Mouse (Mus musculus) kidney, adult 2 months (tissue): ENCODE data around the gene Ppp1r12b. TPM values are rescaled to one million over a fixed set of nuclear protein-coding genes. Genes with fewer than 3 reads are reported as not detected.

Experiments
- DNase-seq: peaks from one replicate; pipeline ENCODE4 v3.0.0; 2021
- H3K27ac ChIP-seq: fragments of 200-500 bp; 2 replicates; pipeline ENCODE4 v1.5.1; 2012; ENCODE audit warnings: low read depth, low read length, control low read depth, inconsistent platforms; ENCODE audit not compliant: insufficient read depth
- H3K27me3 ChIP-seq: fragments of 200-500 bp; replicated peaks from 2 replicates; pipeline ENCODE4 v1.6.1; 2012; ENCODE audit warnings: mild to moderate bottlenecking, moderate library complexity, low read length, inconsistent platforms; ENCODE audit not compliant: control insufficient read depth, insufficient read depth
- H3K36me3 ChIP-seq: fragments of 200-500 bp; 2 replicates; pipeline ENCODE4 v1.6.1; 2012; ENCODE audit warnings: mild to moderate bottlenecking, moderate library complexity, low read length, inconsistent platforms; ENCODE audit not compliant: control insufficient read depth, insufficient read depth
- H3K4me1 ChIP-seq: fragments of 200-500 bp; 2 replicates; pipeline ENCODE4 v1.6.1; 2011; ENCODE audit warnings: low read length; ENCODE audit not compliant: control insufficient read depth, insufficient read depth
- H3K4me3 ChIP-seq: fragments of 200-500 bp; 2 replicates; pipeline ENCODE4 v1.5.1; 2011; ENCODE audit warnings: mild to moderate bottlenecking, low read depth, low read length, control low read depth; ENCODE audit not compliant: insufficient read depth
- CTCF ChIP-seq: fragments of 200-500 bp; conservative IDR thresholded peaks from 2 replicates; pipeline ENCODE4 v1.5.1; 2011; ENCODE audit warnings: low read depth, mild to moderate bottlenecking, control low read depth, low read length, moderate library complexity, mixed read lengths; ENCODE audit not compliant: insufficient read depth, insufficient read length
- POLR2A ChIP-seq: fragments of 200-500 bp; IDR thresholded peaks from one replicate; pipeline ENCODE4 v1.6.1; 2011; ENCODE audit warnings: low read depth, low read length, control low read depth
- WGBS: fragments of 180-500 bp; shearing (Covaris S2); methylation state at CpG from one replicate; pipeline ENCODE4 v1.1.7; 2018; 5-methylcytosine and 5-hydroxymethylcytosine counted together
- polyA plus RNA-seq: library from polyadenylated mRNA; depleted of rRNA; stranded (reverse); fragments of >200 nt; gene quantifications from 2 replicates; pipeline ENCODE4 v1.2.3, GENCODE M21; 2012

Gene Ppp1r12b
- polyA plus RNA-seq, 1 experiment: 5.6 TPM

DNA sequence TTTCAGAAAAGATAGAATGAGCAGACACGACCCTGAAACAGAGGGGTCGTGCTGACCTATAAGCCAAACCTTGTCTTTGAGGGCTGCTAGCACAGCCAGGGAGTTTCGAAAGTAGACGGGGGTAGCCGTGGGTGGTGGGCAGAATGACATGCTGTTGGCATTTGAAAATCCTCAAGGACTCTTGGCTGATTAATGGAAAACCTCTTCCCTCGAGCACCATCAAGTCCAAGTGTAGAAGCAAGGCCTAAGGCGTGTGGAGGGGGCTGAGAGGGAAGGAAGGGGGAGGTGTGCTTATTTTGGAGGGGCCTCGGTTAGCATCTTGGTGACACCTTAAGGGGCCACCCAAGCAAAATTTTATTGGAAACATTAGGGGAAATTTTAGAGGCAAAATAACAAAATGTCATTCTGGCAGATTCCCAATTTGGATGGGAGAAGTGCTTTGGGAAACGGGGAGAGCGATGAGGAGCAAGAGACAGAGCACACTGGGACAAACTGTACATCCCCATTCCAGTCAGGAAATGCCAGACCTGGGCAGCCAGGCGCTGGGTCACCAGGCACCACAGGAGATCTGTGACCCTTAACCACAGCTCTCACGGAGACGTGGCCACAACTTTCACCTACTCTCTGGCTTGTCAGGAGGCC is 200.1 kb downstream of the Ppp1r12b start:
- H3K27ac ChIP-seq: no peak overlapping the region
- H3K36me3 ChIP-seq: no peaks in the 10 kb centered on the region
- DNase-seq: no peak

DNA sequence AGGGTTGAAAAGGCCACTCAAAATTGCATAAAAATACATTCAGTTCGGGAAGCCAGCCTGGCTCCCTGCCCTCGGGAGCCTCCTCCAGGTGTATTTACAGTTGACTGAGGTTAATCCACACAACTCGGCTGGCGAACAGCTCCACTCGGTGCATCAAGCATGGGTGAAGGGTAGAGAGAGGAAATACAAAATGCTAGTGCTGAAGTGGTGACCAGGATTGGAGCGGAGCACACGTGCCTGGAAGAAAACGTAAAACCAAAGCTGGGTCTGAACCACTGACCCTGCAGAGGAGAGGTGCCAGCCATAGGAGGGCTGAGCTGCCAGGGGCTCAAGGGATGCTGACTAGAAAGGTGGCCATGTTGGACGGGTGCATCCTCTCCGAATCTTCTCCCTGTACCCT is 200.9 kb downstream of the Ppp1r12b start:
- no peak overlapping the region for H3K4me3 ChIP-seq
- whole genome bisulfite sequencing: 69% methylated on average over 10 of the region's 10 CpGs
- DNase-seq: no peak
- TF ChIP-seq POLR2A: no peak
- TF ChIP-seq CTCF: no peak
- no peak overlapping the region for H3K27ac ChIP-seq
- H3K4me1 ChIP-seq: no peaks in the 10 kb centered on the region
- H3K36me3 ChIP-seq: no peaks in the 10 kb centered on the region
- H3K27me3 ChIP-seq: no peaks in the 10 kb centered on the region

More for the DNA sequence above, 200.1 kb downstream of the Ppp1r12b start:
- no peak overlapping the region for H3K4me3 ChIP-seq
- H3K27me3 ChIP-seq: no peaks in the 10 kb centered on the region
- no peaks in the 10 kb centered on the region for H3K4me1 ChIP-seq
- WGBS: 62% methylated on average over 13 of the region's 13 CpGs
- TF ChIP-seq POLR2A (no peak), CTCF (no peak)

DNA sequence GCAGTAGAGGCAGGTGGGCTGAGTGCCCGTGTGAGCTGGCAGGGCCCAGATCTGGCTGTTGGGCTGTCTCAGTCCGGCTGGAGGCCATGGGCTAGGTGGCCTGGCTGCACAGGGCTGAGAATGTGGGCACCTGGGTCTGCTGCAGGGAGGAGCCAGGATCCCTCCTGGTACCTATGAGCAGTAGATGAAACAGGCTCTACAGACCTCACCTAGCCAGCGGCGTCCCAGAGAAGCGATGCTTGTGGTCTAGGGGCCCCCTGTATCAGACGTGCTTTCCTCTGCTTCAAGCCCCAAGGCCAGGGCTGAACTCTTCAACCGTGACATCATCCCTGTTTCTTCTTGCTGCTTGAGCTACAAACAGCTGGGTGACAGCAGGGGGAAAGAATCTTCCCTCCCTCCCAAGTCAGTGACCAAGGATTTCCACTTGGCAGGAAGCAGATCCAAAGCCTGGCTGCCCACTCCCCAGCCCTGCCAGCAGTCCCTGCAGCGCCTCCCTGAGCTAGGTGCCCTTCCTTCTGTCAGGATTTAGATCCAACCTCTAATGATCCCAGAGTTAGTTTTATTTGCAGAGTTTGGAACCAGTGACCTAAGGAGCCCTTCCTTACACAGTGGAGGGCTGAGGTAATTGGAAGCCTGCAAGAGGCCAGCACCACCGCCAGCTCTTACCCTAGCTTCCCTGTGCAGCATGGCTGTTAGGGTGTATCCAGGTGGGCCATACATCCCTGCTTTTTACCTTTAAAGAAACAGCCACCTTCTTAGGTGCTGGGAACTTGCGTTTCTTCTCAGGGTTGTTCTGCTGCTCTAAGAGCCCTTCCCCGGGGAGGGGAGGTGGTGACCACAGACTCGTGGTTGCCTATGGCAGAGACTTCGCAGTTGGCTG is 201.8 kb downstream of the Ppp1r12b start:
- WGBS: 55% methylated on average over 13 of the region's 13 CpGs
- H3K4me1 ChIP-seq: no peaks in the 10 kb centered on the region
- peak; percentile 19 for DNase-seq
- no peaks in the 10 kb centered on the region for H3K36me3 ChIP-seq
- no peak overlapping the region for H3K4me3 ChIP-seq
- no peak overlapping the region for H3K27ac ChIP-seq
- TF ChIP-seq POLR2A (no peak), CTCF (no peak)
- no peaks in the 10 kb centered on the region for H3K27me3 ChIP-seq

DNA sequence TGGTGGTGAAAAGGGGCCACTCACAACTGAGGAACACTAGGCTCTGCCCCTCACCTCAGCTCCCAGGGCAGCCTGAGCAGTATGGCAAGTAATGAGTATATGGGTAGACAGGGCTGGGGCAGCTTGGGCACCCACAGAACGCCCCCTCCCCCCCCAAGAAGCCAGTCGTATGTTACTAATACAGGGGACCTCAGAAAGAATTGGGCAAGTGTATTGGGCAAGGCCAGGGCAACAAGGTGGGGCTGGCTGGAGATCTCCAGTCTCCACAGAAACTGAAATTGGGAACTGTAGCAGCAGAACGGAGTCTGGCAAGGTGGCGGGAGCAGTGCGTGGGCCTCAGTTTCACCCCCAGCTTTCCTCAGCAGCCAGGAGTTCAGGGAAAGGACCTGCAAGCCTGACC is 203.3 kb downstream of the Ppp1r12b start:
- WGBS: 78% methylated on average over 5 of the region's 5 CpGs
- H3K36me3 ChIP-seq: no peaks in the 10 kb centered on the region
- H3K27me3 ChIP-seq: no peaks in the 10 kb centered on the region
- TF ChIP-seq POLR2A (no peak), CTCF (no peak)
- no peak overlapping the region for H3K27ac ChIP-seq
- no peaks in the 10 kb centered on the region for H3K4me1 ChIP-seq
- DNase-seq: no peak
- no peak overlapping the region for H3K4me3 ChIP-seq

DNA sequence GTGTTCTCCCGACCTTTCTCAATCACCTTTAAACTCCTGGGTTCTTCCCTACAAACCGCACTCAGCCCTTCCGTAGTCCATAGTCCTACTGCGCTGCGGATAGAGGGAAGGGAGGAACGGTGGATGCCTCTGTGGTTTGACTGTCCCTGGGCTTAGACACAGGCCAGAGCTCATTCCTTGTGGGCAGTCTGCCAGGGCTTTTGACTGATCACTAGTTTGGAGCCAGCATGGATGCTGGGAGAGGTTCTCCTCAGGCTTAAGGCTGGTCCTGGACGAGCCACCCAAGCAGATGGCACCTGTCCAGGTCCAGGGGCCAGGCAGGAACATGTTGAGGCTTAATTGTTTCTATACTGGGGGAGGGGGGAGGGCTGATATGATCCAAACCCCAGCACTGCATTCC is 205.9 kb downstream of the Ppp1r12b start:
- no peak overlapping the region for H3K27ac ChIP-seq
- 67% methylated on average over 7 of the region's 7 CpGs for WGBS
- H3K27me3 ChIP-seq: no peaks in the 10 kb centered on the region
- H3K4me1 ChIP-seq: no peaks in the 10 kb centered on the region
- TF ChIP-seq POLR2A (no peak), CTCF (no peak)
- DNase-seq: peak; percentile 26
- no peak overlapping the region for H3K4me3 ChIP-seq
- no peaks in the 10 kb centered on the region for H3K36me3 ChIP-seq

DNA sequence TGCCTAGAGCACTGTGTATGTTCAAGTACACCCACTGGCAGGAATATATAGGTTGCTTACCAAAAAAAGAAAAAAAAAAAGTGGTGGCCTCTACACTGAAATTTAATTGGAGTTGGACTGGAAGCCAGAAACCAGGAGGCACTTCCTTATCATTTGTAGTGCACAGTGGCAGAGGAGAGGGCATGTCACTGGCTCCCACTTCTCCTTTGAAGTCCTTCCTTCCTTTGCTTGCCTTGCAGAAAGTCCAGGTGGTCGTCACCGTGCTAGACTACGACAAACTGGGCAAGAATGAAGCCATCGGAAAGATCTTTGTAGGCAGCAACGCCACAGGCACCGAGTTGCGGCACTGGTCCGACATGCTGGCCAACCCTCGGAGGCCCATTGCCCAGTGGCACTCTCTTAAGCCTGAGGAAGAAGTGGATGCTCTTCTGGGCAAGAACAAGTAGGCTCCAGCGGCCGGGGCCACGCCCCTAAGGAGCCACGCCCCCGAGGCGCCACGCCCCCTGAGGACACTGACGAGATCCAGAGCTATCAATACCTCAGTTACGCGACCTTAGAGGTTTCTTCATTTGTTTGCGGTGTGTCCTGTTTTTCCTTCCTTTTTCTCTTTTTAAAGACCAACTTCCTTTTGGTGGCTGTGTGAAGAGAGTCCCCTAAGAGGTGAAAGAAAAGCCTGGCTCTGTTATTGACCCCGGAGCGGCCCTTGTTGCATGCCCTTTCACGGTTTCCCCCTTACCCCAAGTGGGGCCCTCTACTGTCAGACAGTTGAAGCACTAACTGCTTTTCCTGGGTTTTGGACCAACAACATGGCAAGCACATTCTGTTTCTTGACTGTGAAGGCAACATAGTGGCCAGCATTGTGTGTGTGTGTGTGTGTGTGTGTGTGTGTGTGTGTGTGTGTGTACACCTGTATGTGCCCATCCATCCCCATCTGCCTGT is 208.2 kb downstream of the Ppp1r12b start:
- Histone ChIP-seq H3K4me1 (no peaks in the 10 kb centered on the region), H3K36me3 (no peaks in the 10 kb centered on the region), H3K27ac (no peak overlapping the region), H3K27me3 (no peaks in the 10 kb centered on the region), H3K4me3 (no peak overlapping the region)
- peak; percentile 35 for DNase-seq
- TF ChIP-seq POLR2A (no peak), CTCF (no peak)
- WGBS: 35% methylated on average over 23 of the region's 23 CpGs
